Mouse (Mus musculus): ENCODE results near the gene Tctn1. TPM values are rescaled to one million over a fixed set of nuclear protein-coding genes. Genes with fewer than 3 reads are reported as not detected.
A peak's percentile ranks its signal among the peaks of the same experiment; 100 is the strongest.

Gene Tctn1
- total and polyA plus RNA-seq, 2 experiments from 2014 or later: 2.3 to 21.6 TPM

GRCm38 (mm10) chr5:122291149-122291548 is 26.9 kb upstream of the Tctn1 start:
- no peaks in the 10 kb centered on the region for H3K9me3 ChIP-seq (replicated peaks; ENCODE audit: control insufficient read depth, low read length)
- no peak for TF ChIP-seq EP300 (IDR thresholded peaks at IDR 0.05; ENCODE audit: low read depth)
- no peak for TF ChIP-seq CTCF (IDR thresholded peaks at IDR 0.05; ENCODE audit: low read depth)
- H3K4me2 ChIP-seq (ENCODE audit: low read depth, low read length): peak overlapping the region; percentile 47
- H3K9ac ChIP-seq (replicated peaks; ENCODE audit: low read depth, low read length): peak overlapping the region; percentile 30
- H3K4me3 ChIP-seq (ENCODE audit: low read depth, low read length): no peak overlapping the region
- 44% methylated on average over 6 of the region's 6 CpGs for WGBS
- H3K27me3 ChIP-seq (ENCODE audit: control insufficient read depth, insufficient read depth, low read length): no peaks in the 10 kb centered on the region
- ATAC-seq (ENCODE audit: insufficient read depth, low read depth): no peak
- no peaks in the 10 kb centered on the region; the same call in 1 of the 2 replicates for H3K36me3 ChIP-seq (replicated peaks; ENCODE audit: control insufficient read depth, insufficient read depth, low read length)
- peaks cover 44% of the 10 kb centered on the region for H3K4me1 ChIP-seq (ENCODE audit: control insufficient read depth, insufficient read depth)
- DNase-seq (ENCODE audit: low spot score): no peak
- peak overlapping the region; percentile 75 for H3K27ac ChIP-seq (ENCODE audit: low read depth)

GRCm38 (mm10) chr5:122288147-122288811 is 24.0 kb upstream of the Tctn1 start:
- H3K27ac ChIP-seq (ENCODE audit: low read depth): peak overlapping the region; percentile 41; the same call in 1 of the 2 replicates
- TF ChIP-seq CTCF (IDR thresholded peaks at IDR 0.05; ENCODE audit: low read depth): no peak
- TF ChIP-seq EP300 (IDR thresholded peaks at IDR 0.05; ENCODE audit: low read depth): no peak
- DNase-seq (ENCODE audit: low spot score): no peak
- peaks cover 40% of the 10 kb centered on the region for H3K4me1 ChIP-seq (ENCODE audit: control insufficient read depth, insufficient read depth)
- no peaks in the 10 kb centered on the region for H3K27me3 ChIP-seq (ENCODE audit: control insufficient read depth, insufficient read depth, low read length)
- no peak overlapping the region for H3K9ac ChIP-seq (replicated peaks; ENCODE audit: low read depth, low read length)
- H3K36me3 ChIP-seq (replicated peaks; ENCODE audit: control insufficient read depth, insufficient read depth, low read length): no peaks in the 10 kb centered on the region; the same call in 1 of the 2 replicates
- WGBS: 55% methylated on average over 4 of the region's 4 CpGs
- ATAC-seq (ENCODE audit: insufficient read depth, low read depth): no peak
- no peak overlapping the region for H3K4me3 ChIP-seq (ENCODE audit: low read depth, low read length)
- H3K9me3 ChIP-seq (replicated peaks; ENCODE audit: control insufficient read depth, low read length): no peaks in the 10 kb centered on the region
- no peak overlapping the region for H3K4me2 ChIP-seq (ENCODE audit: low read depth, low read length)

- Histone ChIP-seq H3K27ac (ENCODE audit: low read depth) (no peak overlapping the region; the same call in 1 of the 2 replicates), H3K9me3 (replicated peaks; ENCODE audit: control insufficient read depth, low read length) (no peaks in the 10 kb centered on the region), H3K27me3 (ENCODE audit: control insufficient read depth, insufficient read depth, low read length) (no peaks in the 10 kb centered on the region), H3K4me3 (ENCODE audit: low read depth, low read length) (peak overlapping the region; percentile 13; the same call in 1 of the 2 replicates), H3K4me1 (ENCODE audit: control insufficient read depth, insufficient read depth) (peaks cover 28% of the 10 kb centered on the region), H3K4me2 (ENCODE audit: low read depth, low read length) (peak overlapping the region; percentile 92; the same call in 1 of the 2 replicates), H3K9ac (replicated peaks; ENCODE audit: low read depth, low read length) (no peak overlapping the region), H3K36me3 (replicated peaks; ENCODE audit: control insufficient read depth, insufficient read depth, low read length) (no peaks in the 10 kb centered on the region; the same call in 1 of the 2 replicates)
- TF ChIP-seq EP300 (IDR thresholded peaks at IDR 0.05; ENCODE audit: low read depth) (no peak), CTCF (IDR thresholded peaks at IDR 0.05; ENCODE audit: low read depth) (no peak)
- DNase-seq (ENCODE audit: low spot score) (no peak), ATAC-seq (ENCODE audit: insufficient read depth, low read depth) (no peak)
- WGBS: 60% methylated on average over 4 of the region's 4 CpGs
These were observed 22.8 kb upstream of the Tctn1 start for GRCm38 (mm10) chr5:122287026-122287425.

GRCm38 (mm10) chr5:122286191-122286590 is 21.9 kb upstream of the Tctn1 start:
- H3K27me3 ChIP-seq (ENCODE audit: control insufficient read depth, insufficient read depth, low read length): no peaks in the 10 kb centered on the region
- DNase-seq (ENCODE audit: low spot score) (no peak), ATAC-seq (ENCODE audit: insufficient read depth, low read depth) (no peak)
- H3K4me2 ChIP-seq (ENCODE audit: low read depth, low read length): peak overlapping the region; percentile 92
- H3K36me3 ChIP-seq (replicated peaks; ENCODE audit: control insufficient read depth, insufficient read depth, low read length): no peaks in the 10 kb centered on the region; the same call in 1 of the 2 replicates
- 69% methylated on average over 10 of the region's 10 CpGs for WGBS
- TF ChIP-seq CTCF (IDR thresholded peaks at IDR 0.05; ENCODE audit: low read depth): no peak
- no peak for TF ChIP-seq EP300 (IDR thresholded peaks at IDR 0.05; ENCODE audit: low read depth)
- peak overlapping the region; percentile 96; the same call in 1 of the 2 replicates for H3K9ac ChIP-seq (replicated peaks; ENCODE audit: low read depth, low read length)
- peaks cover 26% of the 10 kb centered on the region for H3K4me1 ChIP-seq (ENCODE audit: control insufficient read depth, insufficient read depth)
- H3K9me3 ChIP-seq (replicated peaks; ENCODE audit: control insufficient read depth, low read length): no peaks in the 10 kb centered on the region
- H3K4me3 ChIP-seq (ENCODE audit: low read depth, low read length): peak overlapping the region; percentile 96
- H3K27ac ChIP-seq (ENCODE audit: low read depth): peak overlapping the region; percentile 97

GRCm38 (mm10) chr5:122285767-122286150 is 21.5 kb upstream of the Tctn1 start:
- Histone ChIP-seq H3K4me1 (ENCODE audit: control insufficient read depth, insufficient read depth) (peaks cover 27% of the 10 kb centered on the region), H3K9me3 (replicated peaks; ENCODE audit: control insufficient read depth, low read length) (no peaks in the 10 kb centered on the region), H3K4me2 (ENCODE audit: low read depth, low read length) (peak overlapping the region; percentile 92), H3K27ac (ENCODE audit: low read depth) (peak overlapping the region; percentile 97), H3K36me3 (replicated peaks; ENCODE audit: control insufficient read depth, insufficient read depth, low read length) (no peaks in the 10 kb centered on the region; the same call in 1 of the 2 replicates), H3K9ac (replicated peaks; ENCODE audit: low read depth, low read length) (peak overlapping the region; percentile 96), H3K27me3 (ENCODE audit: control insufficient read depth, insufficient read depth, low read length) (no peaks in the 10 kb centered on the region), H3K4me3 (ENCODE audit: low read depth, low read length) (peak overlapping the region; percentile 96)
- ATAC-seq (ENCODE audit: insufficient read depth, low read depth) (no peak), DNase-seq (ENCODE audit: low spot score) (no peak)
- 42% methylated on average over 7 of the region's 7 CpGs for WGBS
- TF ChIP-seq EP300 (IDR thresholded peaks at IDR 0.05; ENCODE audit: low read depth) (no peak), CTCF (IDR thresholded peaks at IDR 0.05; ENCODE audit: low read depth) (no peak)
